In the genomic region with DNA sequence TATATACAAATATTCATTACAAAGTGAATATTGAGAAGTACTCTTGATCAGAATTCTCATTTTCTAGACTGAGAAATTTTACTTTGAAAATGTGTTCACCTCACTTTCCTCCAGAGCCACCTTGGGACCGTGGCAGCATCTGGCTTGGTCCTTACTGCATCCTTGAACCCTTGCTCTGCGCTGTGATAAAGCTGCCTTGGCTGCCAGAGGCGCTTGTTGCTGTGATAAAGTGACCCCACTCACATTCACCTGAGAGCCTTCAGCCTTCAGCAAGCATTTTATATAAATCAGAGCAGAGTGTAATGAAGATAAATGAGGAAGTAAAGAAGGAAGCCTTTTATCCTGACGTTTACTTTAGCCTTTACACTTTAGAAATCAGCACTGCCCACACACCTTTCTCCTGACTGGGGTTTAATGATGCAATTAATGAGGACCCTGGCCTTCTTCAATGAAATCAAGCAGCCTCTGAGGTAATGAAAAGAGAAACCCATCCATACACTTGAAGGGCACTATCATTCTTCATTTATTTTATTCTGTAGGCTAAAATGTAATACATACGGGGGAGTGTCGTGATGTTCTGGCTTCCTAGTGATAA, we compare ENCODE assay signal across 28 mouse cellular contexts.
DNase-seq lines count a peak whose midpoint lies in the region; ATAC-seq and TF ChIP-seq lines count a peak whose summit lies in the region.
"Had no signal": no experiment of that assay in that cellular context is flagged by ENCODE, and none has a peak within 500 bp of the region (broad histone marks: within the 10 kb centered on the region; RNA-seq: fewer than 3 reads in every experiment).

No protein-coding gene starts in this region.

- no peak overlapping the region for H3K27ac ChIP-seq in hindbrain, embryonic 11.5 days (ENCODE audit: low read depth, low read length)
- no peak overlapping the region for H3K27ac ChIP-seq in hindbrain, postnatal 0 days
- H3K27ac ChIP-seq in kidney, postnatal 0 days: no peak overlapping the region
- no peak overlapping the region for H3K27ac ChIP-seq in hindbrain, embryonic 13.5 days
- no peak overlapping the region for H3K27ac ChIP-seq in heart, embryonic 10.5 days
- no peak overlapping the region for H3K27ac ChIP-seq in forebrain, embryonic 10.5 days
- H3K27ac ChIP-seq: embryonic facial prominence, embryonic 10.5 days; embryonic facial prominence, embryonic 15.5 days; forebrain, embryonic 13.5 days; gastrocnemius, adult 2 months; heart, embryonic 15.5 days; layer of hippocampus, adult 2 months; left cerebral cortex, adult 2 months; limb, embryonic 12.5 days; liver, embryonic 15.5 days; midbrain, embryonic 10.5 days; midbrain, embryonic 15.5 days had no signal

- H3K4me1 ChIP-seq in hindbrain, embryonic 11.5 days (replicated peaks; ENCODE audit: control insufficient read depth, insufficient read depth, low read length): no peaks in the 10 kb centered on the region
- no peaks in the 10 kb centered on the region for H3K4me1 ChIP-seq in hindbrain, postnatal 0 days (ENCODE audit: insufficient read depth, low read length)
- no peaks in the 10 kb centered on the region for H3K4me1 ChIP-seq in kidney, postnatal 0 days (replicated peaks; ENCODE audit: insufficient read depth, low read length)
- H3K4me1 ChIP-seq in hindbrain, embryonic 13.5 days (replicated peaks): no peaks in the 10 kb centered on the region
- no peaks in the 10 kb centered on the region for H3K4me1 ChIP-seq in heart, embryonic 10.5 days
- H3K4me1 ChIP-seq in forebrain, embryonic 10.5 days: no peaks in the 10 kb centered on the region
- H3K4me1 ChIP-seq: embryonic facial prominence, embryonic 10.5 days; embryonic facial prominence, embryonic 15.5 days; forebrain, embryonic 13.5 days; heart, embryonic 15.5 days; limb, embryonic 12.5 days; liver, embryonic 15.5 days; midbrain, embryonic 10.5 days; midbrain, embryonic 15.5 days had no signal

- 76% methylated on average over 6 of the region's 6 CpGs for WGBS in hindbrain, embryonic 11.5 days
- WGBS in hindbrain, postnatal 0 days: 72% methylated on average over 6 of the region's 6 CpGs
- WGBS in kidney, postnatal 0 days: 24% methylated on average over 6 of the region's 6 CpGs
- WGBS in hindbrain, embryonic 13.5 days: 59% methylated on average over 6 of the region's 6 CpGs
- 60% methylated on average over 6 of the region's 6 CpGs for WGBS in heart, embryonic 10.5 days
- 84% methylated on average over 6 of the region's 6 CpGs for WGBS in forebrain, embryonic 10.5 days

- no peaks in the 10 kb centered on the region for H3K36me3 ChIP-seq in hindbrain, embryonic 11.5 days (ENCODE audit: control insufficient read depth, insufficient read depth, low read length)
- no peaks in the 10 kb centered on the region for H3K36me3 ChIP-seq in hindbrain, postnatal 0 days (ENCODE audit: insufficient read depth, low read length)
- H3K36me3 ChIP-seq in kidney, postnatal 0 days (ENCODE audit: insufficient read depth, low read length): no peaks in the 10 kb centered on the region
- no peaks in the 10 kb centered on the region for H3K36me3 ChIP-seq in hindbrain, embryonic 13.5 days
- H3K36me3 ChIP-seq in heart, embryonic 10.5 days: no peaks in the 10 kb centered on the region
- H3K36me3 ChIP-seq in forebrain, embryonic 10.5 days (replicated peaks): no peaks in the 10 kb centered on the region
- H3K36me3 ChIP-seq: embryonic facial prominence, embryonic 10.5 days; embryonic facial prominence, embryonic 15.5 days; heart, embryonic 15.5 days; limb, embryonic 12.5 days; liver, embryonic 15.5 days; midbrain, embryonic 10.5 days; midbrain, embryonic 15.5 days had no signal

- no peak for TF ChIP-seq CTCF in hindbrain, postnatal 0 days (IDR thresholded peaks at IDR 0.05; ENCODE audit: low read depth)
- no peak for TF ChIP-seq CTCF in kidney, postnatal 0 days (IDR thresholded peaks at IDR 0.05; ENCODE audit: low read depth)

- no peaks in the 10 kb centered on the region for H3K9me3 ChIP-seq in hindbrain, embryonic 11.5 days (ENCODE audit: control insufficient read depth, low read length)
- H3K9me3 ChIP-seq in hindbrain, postnatal 0 days (ENCODE audit: low read length): no peaks in the 10 kb centered on the region
- H3K9me3 ChIP-seq in kidney, postnatal 0 days (replicated peaks; ENCODE audit: low read length): no peaks in the 10 kb centered on the region
- no peaks in the 10 kb centered on the region for H3K9me3 ChIP-seq in hindbrain, embryonic 13.5 days
- no peaks in the 10 kb centered on the region for H3K9me3 ChIP-seq in heart, embryonic 10.5 days
- H3K9me3 ChIP-seq in forebrain, embryonic 10.5 days: peaks cover 7% of the 10 kb centered on the region; the same call in 1 of the 2 replicates
- H3K9me3 ChIP-seq: embryonic facial prominence, embryonic 15.5 days; forebrain, embryonic 13.5 days; heart, embryonic 15.5 days; limb, embryonic 12.5 days; liver, embryonic 15.5 days; midbrain, embryonic 15.5 days had no signal

- ATAC-seq in hindbrain, embryonic 11.5 days (ENCODE audit: low FRiP score): peak; percentile 57; the same call in 1 of the 2 replicates
- no peak for ATAC-seq in hindbrain, postnatal 0 days
- peak; percentile 52; the same call in 1 of the 2 replicates for ATAC-seq in kidney, postnatal 0 days (replicated peaks; ENCODE audit: low FRiP score, low read depth)
- ATAC-seq in hindbrain, embryonic 13.5 days (ENCODE audit: low FRiP score): peak; percentile 28; the same call in 1 of the 2 replicates
- ATAC-seq: forebrain, embryonic 13.5 days; intestine, postnatal 0 days; midbrain, embryonic 15.5 days; Patski had no signal

- H3K4me2 ChIP-seq in hindbrain, embryonic 11.5 days (replicated peaks; ENCODE audit: low read depth, low read length): no peak overlapping the region
- H3K4me2 ChIP-seq in hindbrain, postnatal 0 days (ENCODE audit: low read depth, low read length): no peak overlapping the region
- H3K4me2 ChIP-seq in kidney, postnatal 0 days (ENCODE audit: low read length): no peak overlapping the region
- no peak overlapping the region for H3K4me2 ChIP-seq in hindbrain, embryonic 13.5 days
- H3K4me2 ChIP-seq: embryonic facial prominence, embryonic 15.5 days; forebrain, embryonic 13.5 days; heart, embryonic 15.5 days; limb, embryonic 12.5 days; liver, embryonic 15.5 days; lung, embryonic 14.5 days; midbrain, embryonic 15.5 days had no signal

- no peak overlapping the region for H3K4me3 ChIP-seq in hindbrain, embryonic 11.5 days (ENCODE audit: low read depth, low read length)
- no peak overlapping the region for H3K4me3 ChIP-seq in hindbrain, postnatal 0 days (ENCODE audit: low read length)
- no peak overlapping the region for H3K4me3 ChIP-seq in kidney, postnatal 0 days (replicated peaks; ENCODE audit: low read depth, low read length)
- H3K4me3 ChIP-seq in hindbrain, embryonic 13.5 days: no peak overlapping the region
- no peak overlapping the region for H3K4me3 ChIP-seq in heart, embryonic 10.5 days
- H3K4me3 ChIP-seq in forebrain, embryonic 10.5 days: no peak overlapping the region
- H3K4me3 ChIP-seq: embryonic facial prominence, embryonic 10.5 days; embryonic facial prominence, embryonic 15.5 days; forebrain, embryonic 13.5 days; gastrocnemius, adult 2 months; heart, embryonic 15.5 days; layer of hippocampus, adult 2 months; left cerebral cortex, adult 2 months; limb, embryonic 12.5 days; liver, embryonic 15.5 days; midbrain, embryonic 10.5 days; midbrain, embryonic 15.5 days had no signal

- no peaks in the 10 kb centered on the region for H3K27me3 ChIP-seq in hindbrain, embryonic 11.5 days (ENCODE audit: control insufficient read depth, insufficient read depth, low read length)
- no peaks in the 10 kb centered on the region for H3K27me3 ChIP-seq in hindbrain, postnatal 0 days (ENCODE audit: insufficient read depth, low read length)
- H3K27me3 ChIP-seq in kidney, postnatal 0 days (ENCODE audit: insufficient read depth, low read length): no peaks in the 10 kb centered on the region
- no peaks in the 10 kb centered on the region for H3K27me3 ChIP-seq in hindbrain, embryonic 13.5 days
- no peaks in the 10 kb centered on the region for H3K27me3 ChIP-seq in heart, embryonic 10.5 days (ENCODE audit: insufficient read depth, poor library complexity, severe bottlenecking)
- H3K27me3 ChIP-seq in forebrain, embryonic 10.5 days (ENCODE audit: poor library complexity, severe bottlenecking): no peaks in the 10 kb centered on the region
- H3K27me3 ChIP-seq: embryonic facial prominence, embryonic 15.5 days; forebrain, embryonic 13.5 days; heart, embryonic 15.5 days; limb, embryonic 12.5 days; liver, embryonic 15.5 days; midbrain, embryonic 15.5 days; Patski had no signal

- no peak overlapping the region for H3K9ac ChIP-seq in hindbrain, embryonic 11.5 days (ENCODE audit: low read depth, low read length)
- no peak overlapping the region for H3K9ac ChIP-seq in hindbrain, postnatal 0 days (replicated peaks; ENCODE audit: low read length)
- H3K9ac ChIP-seq in kidney, postnatal 0 days (ENCODE audit: low read depth, low read length): no peak overlapping the region
- no peak overlapping the region for H3K9ac ChIP-seq in hindbrain, embryonic 13.5 days
- H3K9ac ChIP-seq: embryonic facial prominence, embryonic 15.5 days; forebrain, embryonic 13.5 days; heart, embryonic 15.5 days; limb, embryonic 12.5 days; liver, embryonic 15.5 days; lung, embryonic 14.5 days; midbrain, embryonic 15.5 days had no signal

- DNase-seq in hindbrain, embryonic 11.5 days (ENCODE audit: low spot score): no peak
- no peak for DNase-seq in hindbrain, postnatal 0 days (ENCODE audit: low spot score)
- peak; percentile 70 for DNase-seq in kidney, postnatal 0 days (ENCODE audit: low spot score)
- no peak for DNase-seq in kidney, postnatal 14 days
- DNase-seq in heart, embryonic 10.5 days (ENCODE audit: low spot score): no peak
- DNase-seq in forebrain, embryonic 10.5 days (ENCODE audit: extremely low spot score, low spot score): no peak
- DNase-seq: adrenal gland, postnatal 10 days; cerebellum, adult 8-10 months; cerebellum, postnatal 25 days; gastrocnemius, adult 2 months; kidney, postnatal 10 days; lung, embryonic 14.5 days; lung, postnatal 14 days; thymus, adult 2 months; thymus, postnatal 36 days had no signal
